Mouse (Mus musculus) ES-E14 (cell line): ENCODE results near the gene Klk1b1.

ENCODE experiments used
- CHD2 ChIP-seq: IDR thresholded peaks from 2 replicates; pipeline ENCODE4 v1.6.1; 2014; ENCODE audit warnings: mild to moderate bottlenecking, low read depth, low read length, inconsistent platforms
- ZNF384 ChIP-seq: IDR thresholded peaks from 2 replicates; pipeline ENCODE4 v1.6.1; 2012; ENCODE audit warnings: low read depth, low read length, inconsistent platforms

DNA sequence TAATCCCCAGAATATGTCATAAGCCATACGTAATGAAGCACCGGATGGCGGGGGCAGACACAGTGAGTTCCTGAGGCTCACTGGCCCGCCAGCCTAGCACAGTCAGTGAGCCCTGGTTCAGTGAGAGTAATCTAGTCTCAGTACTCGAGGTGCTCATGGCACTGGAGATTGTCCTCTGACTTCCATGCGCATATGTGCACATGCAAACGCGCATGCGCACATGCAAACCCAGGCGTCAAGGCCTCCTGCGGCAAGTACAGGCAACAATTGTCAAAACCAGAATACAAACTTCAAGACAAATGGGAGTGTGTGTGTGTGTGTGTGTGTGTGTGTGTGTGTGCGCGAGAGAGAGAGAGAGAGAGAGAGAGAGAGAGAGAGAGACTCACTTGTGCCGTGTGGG, 30.0 kb upstream of the Klk1b1 start:
- TF ChIP-seq ZNF384 (no peak), CHD2 (no peak)
